Mouse (Mus musculus): Measurements from ENCODE around the gene Psmb3. TPM values are rescaled to one million over a fixed set of nuclear protein-coding genes. Genes with fewer than 3 reads are reported as not detected.

Psmb3 gene
- polyA plus RNA-seq, 1 experiment: 296 TPM

- Histone ChIP-seq H3K9me3 (replicated peaks; ENCODE audit: control insufficient read depth, insufficient read depth, low read length, poor library complexity, severe bottlenecking) (no peaks in the 10 kb centered on the region), H3K9ac (ENCODE audit: low read depth, poor library complexity, severe bottlenecking) (no peak overlapping the region), H3K27me3 (ENCODE audit: control insufficient read depth, insufficient read depth, low read length, poor library complexity, severe bottlenecking) (no peaks in the 10 kb centered on the region), H3K27ac (ENCODE audit: insufficient read depth, low read length) (no peak overlapping the region), H3K36me3 (ENCODE audit: control insufficient read depth, insufficient read depth, low read length, poor library complexity, severe bottlenecking) (peaks cover 32% of the 10 kb centered on the region), H3K4me1 (ENCODE audit: control insufficient read depth, insufficient read depth, low read length) (peaks cover 6% of the 10 kb centered on the region), H3K4me3 (ENCODE audit: low read depth, low read length) (no peak overlapping the region)
- TF ChIP-seq POLR2A (IDR thresholded peaks at IDR 0.05; ENCODE audit: insufficient read depth, low read length) (no peak), CTCF (IDR thresholded peaks at IDR 0.05; ENCODE audit: low read depth, low read length) (no peak), EP300 (IDR thresholded peaks at IDR 0.05; ENCODE audit: insufficient read depth, low read depth, low read length) (no peak)
These were observed 8.1 kb upstream of the Psmb3 start for GRCm38 (mm10) chr11:97694921-97695711.

GRCm38 (mm10) chr11:97695712-97696401, 7.3 kb upstream of the Psmb3 start:
- Histone ChIP-seq H3K4me3 (ENCODE audit: low read depth, low read length) (no peak overlapping the region), H3K4me1 (ENCODE audit: control insufficient read depth, insufficient read depth, low read length) (peaks cover 6% of the 10 kb centered on the region), H3K36me3 (ENCODE audit: control insufficient read depth, insufficient read depth, low read length, poor library complexity, severe bottlenecking) (peaks cover 27% of the 10 kb centered on the region)

GRCm38 (mm10) chr11:97696669-97697068, 6.5 kb upstream of the Psmb3 start:
- no peak for TF ChIP-seq CTCF (IDR thresholded peaks at IDR 0.05; ENCODE audit: low read depth, low read length)
- TF ChIP-seq EP300 (IDR thresholded peaks at IDR 0.05; ENCODE audit: insufficient read depth, low read depth, low read length): peak; percentile 77
- Histone ChIP-seq H3K4me1 (ENCODE audit: control insufficient read depth, insufficient read depth, low read length) (peaks cover 6% of the 10 kb centered on the region), H3K36me3 (ENCODE audit: control insufficient read depth, insufficient read depth, low read length, poor library complexity, severe bottlenecking) (peaks cover 19% of the 10 kb centered on the region), H3K27me3 (ENCODE audit: control insufficient read depth, insufficient read depth, low read length, poor library complexity, severe bottlenecking) (no peaks in the 10 kb centered on the region), H3K9me3 (replicated peaks; ENCODE audit: control insufficient read depth, insufficient read depth, low read length, poor library complexity, severe bottlenecking) (no peaks in the 10 kb centered on the region), H3K9ac (ENCODE audit: low read depth, poor library complexity, severe bottlenecking) (no peak overlapping the region), H3K4me3 (ENCODE audit: low read depth, low read length) (no peak overlapping the region), H3K27ac (ENCODE audit: insufficient read depth, low read length) (peak overlapping the region; percentile 65)

More at GRCm38 (mm10) chr11:97695712-97696401, 7.3 kb upstream of the Psmb3 start:
- Histone ChIP-seq H3K27ac (ENCODE audit: insufficient read depth, low read length) (peak overlapping the region; percentile 65), H3K9ac (ENCODE audit: low read depth, poor library complexity, severe bottlenecking) (no peak overlapping the region), H3K9me3 (replicated peaks; ENCODE audit: control insufficient read depth, insufficient read depth, low read length, poor library complexity, severe bottlenecking) (no peaks in the 10 kb centered on the region), H3K27me3 (ENCODE audit: control insufficient read depth, insufficient read depth, low read length, poor library complexity, severe bottlenecking) (no peaks in the 10 kb centered on the region)
- TF ChIP-seq POLR2A (IDR thresholded peaks at IDR 0.05; ENCODE audit: insufficient read depth, low read length) (no peak), CTCF (IDR thresholded peaks at IDR 0.05; ENCODE audit: low read depth, low read length) (no peak)

- Histone ChIP-seq H3K4me1 (ENCODE audit: control insufficient read depth, insufficient read depth, low read length) (peaks cover 6% of the 10 kb centered on the region), H3K27ac (ENCODE audit: insufficient read depth, low read length) (peak overlapping the region; percentile 49; the same call in 1 of the 2 replicates), H3K9me3 (replicated peaks; ENCODE audit: control insufficient read depth, insufficient read depth, low read length, poor library complexity, severe bottlenecking) (no peaks in the 10 kb centered on the region), H3K4me3 (ENCODE audit: low read depth, low read length) (peak overlapping the region; percentile 90), H3K9ac (ENCODE audit: low read depth, poor library complexity, severe bottlenecking) (peak overlapping the region; percentile 97), H3K27me3 (ENCODE audit: control insufficient read depth, insufficient read depth, low read length, poor library complexity, severe bottlenecking) (no peaks in the 10 kb centered on the region), H3K36me3 (ENCODE audit: control insufficient read depth, insufficient read depth, low read length, poor library complexity, severe bottlenecking) (peaks cover 12% of the 10 kb centered on the region; the same call in 1 of the 2 replicates)
- TF ChIP-seq POLR2A (IDR thresholded peaks at IDR 0.05; ENCODE audit: insufficient read depth, low read length) (no peak), CTCF (IDR thresholded peaks at IDR 0.05; ENCODE audit: low read depth, low read length) (no peak), EP300 (IDR thresholded peaks at IDR 0.05; ENCODE audit: insufficient read depth, low read depth, low read length) (no peak)
These were observed 5.9 kb upstream of the Psmb3 start for GRCm38 (mm10) chr11:97697199-97697890.

GRCm38 (mm10) chr11:97697891-97698529, 5.2 kb upstream of the Psmb3 start:
- peaks cover 6% of the 10 kb centered on the region for H3K4me1 ChIP-seq (ENCODE audit: control insufficient read depth, insufficient read depth, low read length)
- no peaks in the 10 kb centered on the region for H3K9me3 ChIP-seq (replicated peaks; ENCODE audit: control insufficient read depth, insufficient read depth, low read length, poor library complexity, severe bottlenecking)
- TF ChIP-seq CTCF (IDR thresholded peaks at IDR 0.05; ENCODE audit: low read depth, low read length) (no peak), POLR2A (IDR thresholded peaks at IDR 0.05; ENCODE audit: insufficient read depth, low read length) (no peak), EP300 (IDR thresholded peaks at IDR 0.05; ENCODE audit: insufficient read depth, low read depth, low read length) (no peak)
- peak overlapping the region; percentile 90 for H3K4me3 ChIP-seq (ENCODE audit: low read depth, low read length)
- H3K36me3 ChIP-seq (ENCODE audit: control insufficient read depth, insufficient read depth, low read length, poor library complexity, severe bottlenecking): 0 out of 2 replicates have a peak, but pooled peaks cover 7% of the 10 kb centered on the region
- peak overlapping the region; percentile 49 for H3K27ac ChIP-seq (ENCODE audit: insufficient read depth, low read length)
- peak overlapping the region; percentile 97 for H3K9ac ChIP-seq (ENCODE audit: low read depth, poor library complexity, severe bottlenecking)
- no peaks in the 10 kb centered on the region for H3K27me3 ChIP-seq (ENCODE audit: control insufficient read depth, insufficient read depth, low read length, poor library complexity, severe bottlenecking)

Measured in ES-Bruce4 (cell line).